8 mouse cellular contexts compared by ENCODE assay signal in genomic region chr8:109738049-109738380, GRCm38 (mm10). TPM values are rescaled to one million over a fixed set of nuclear protein-coding genes. Genes with fewer than 3 reads are reported as not detected.
DNase-seq lines count a peak whose midpoint lies in the region; ATAC-seq and TF ChIP-seq lines count a peak whose summit lies in the region.

No protein-coding gene starts in this region.

- DNase-seq in spleen, adult 2 months (ENCODE audit: low read depth in 1 of 2, low spot score in 2 of 2) = no peak
- DNase-seq in spleen, adult 18-20 months = no peak
- DNase-seq in liver, embryonic 13.5 days = no peak
- no peak for DNase-seq in embryo, embryonic 10 days (ENCODE audit: low spot score)
- no peak for DNase-seq in adrenal gland, adult 18-20 months (ENCODE audit: low spot score in 2 of 2)
- DNase-seq in thymus, postnatal 0 days (ENCODE audit: low spot score) = no peak

- H3K4me1 ChIP-seq in erythroblast, embryonic 14.5 days (ENCODE audit: control insufficient read depth) = peaks cover 18% of the 10 kb centered on the region
- peaks cover 4% of the 10 kb centered on the region; the same call in 1 of the 2 replicates for H3K4me1 ChIP-seq in spleen, adult 2 months (ENCODE audit: control insufficient read depth, insufficient read depth, insufficient read length)
- peaks cover 19% of the 10 kb centered on the region for H3K4me1 ChIP-seq in liver, embryonic 13.5 days (replicated peaks)

- peak overlapping the region; percentile 94 for H3K4me2 ChIP-seq in liver, embryonic 13.5 days

- TF ChIP-seq POLR2A in spleen, adult 2 months (IDR thresholded peaks at IDR 0.05; ENCODE audit: low read depth, low read length) = no peak

- peak overlapping the region; percentile 97 for H3K4me3 ChIP-seq in erythroblast, embryonic 14.5 days (replicated peaks)
- H3K4me3 ChIP-seq in spleen, adult 2 months (ENCODE audit: extremely low read depth, insufficient read depth, insufficient read length) = 0 out of 2 replicates have a peak overlapping the region, but pooled peaks have one; percentile 78
- H3K4me3 ChIP-seq in liver, embryonic 13.5 days (replicated peaks) = peak overlapping the region; percentile 100

- no peaks in the 10 kb centered on the region for H3K27me3 ChIP-seq in erythroblast, embryonic 14.5 days (ENCODE audit: control insufficient read depth)
- H3K27me3 ChIP-seq in spleen, adult 2 months (ENCODE audit: control insufficient read depth, insufficient read depth, low read length) = no peaks in the 10 kb centered on the region
- no peaks in the 10 kb centered on the region for H3K27me3 ChIP-seq in liver, embryonic 13.5 days

- no peak overlapping the region for H3K27ac ChIP-seq in spleen, adult 2 months (ENCODE audit: insufficient read depth, low read length)
- H3K27ac ChIP-seq in liver, embryonic 13.5 days = no peak overlapping the region

- ATAC-seq in erythroblast, adult 5-6 weeks (replicated peaks; ENCODE audit: low FRiP score, poor library complexity, severe bottlenecking) = no peak
- ATAC-seq in liver, embryonic 13.5 days (ENCODE audit: low read depth) = no peak

- TF ChIP-seq CTCF in spleen, adult 2 months (IDR thresholded peaks at IDR 0.05; ENCODE audit: extremely low read depth, insufficient read depth, insufficient read length, insufficient replicate concordance) = no peak

- H3K9me3 ChIP-seq in erythroblast, embryonic 14.5 days (ENCODE audit: control insufficient read depth, low read length) = no peaks in the 10 kb centered on the region
- no peaks in the 10 kb centered on the region for H3K9me3 ChIP-seq in liver, embryonic 13.5 days (replicated peaks)

- H3K36me3 ChIP-seq in erythroblast, embryonic 14.5 days (ENCODE audit: control insufficient read depth) = peaks cover 22% of the 10 kb centered on the region
- peaks cover 6% of the 10 kb centered on the region for H3K36me3 ChIP-seq in spleen, adult 2 months (ENCODE audit: control insufficient read depth, insufficient read depth, low read length)
- H3K36me3 ChIP-seq in liver, embryonic 13.5 days = peaks cover 18% of the 10 kb centered on the region

- peak overlapping the region; percentile 96; the same call in 1 of the 2 replicates for H3K9ac ChIP-seq in liver, embryonic 13.5 days

- 84% methylated on average over 1 of the region's 1 CpGs for WGBS in spleen, adult 2 months
- WGBS in liver, embryonic 13.5 days (ENCODE audit: insufficient replicate concordance) = 78% methylated on average over 1 of the region's 1 CpGs

RNA-seq across cellular contexts. Expression of gene Atxn1l, which starts 0.5 kb away (rescaled TPM):
- polyA plus RNA-seq in erythroblast, embryonic 14.5 days (2012) = 1.3 TPM in 2 replicates
- 1.3 and 5.6 TPM in 2 replicates for total RNA-seq in erythroblast, adult 5-6 weeks (2015; ENCODE audit: low replicate concordance)
- 3.5 and 4.3 TPM in 2 replicates for total RNA-seq in erythroblast, adult 5-6 weeks (2017; ENCODE audit: low replicate concordance)
- 7.8 and 20.8 TPM in 2 replicates for polyA plus RNA-seq in spleen, adult 2 months (2012; rRNA removed)
- 2.9 and 3.0 TPM in 2 replicates for polyA plus RNA-seq in liver, embryonic 13.5 days (2015; fragmentation: Nextera tagmentation; extraction: Ambion mirVana)
- total RNA-seq in adrenal gland, adult 18-20 months (2021) = 10 to 100 TPM; 36.1 to 41.2 TPM
- 4.0 and 4.5 TPM in 2 replicates for polyA plus RNA-seq in thymus, postnatal 0 days (2015; fragmentation: Nextera tagmentation; extraction: Ambion mirVana)

RNA-seq across cellular contexts. Expression of gene Zfp821, which starts 32.7 kb away (rescaled TPM):
- polyA plus RNA-seq in erythroblast, embryonic 14.5 days (2012) = 2.2 and 2.5 TPM in 2 replicates
- total RNA-seq in erythroblast, adult 5-6 weeks (2015; ENCODE audit: low replicate concordance) = 1.7 and 5.9 TPM in 2 replicates
- 9.6 and 12.0 TPM in 2 replicates for total RNA-seq in erythroblast, adult 5-6 weeks (2017; ENCODE audit: low replicate concordance)
- polyA plus RNA-seq in spleen, adult 2 months (2012; rRNA removed) = 5.1 and 7.6 TPM in 2 replicates
- polyA plus RNA-seq in liver, embryonic 13.5 days (2015; fragmentation: Nextera tagmentation; extraction: Ambion mirVana) = 5.4 and 6.0 TPM in 2 replicates
- 1 to 10 TPM; 7.7 to 8.2 TPM for total RNA-seq in adrenal gland, adult 18-20 months (2021)
- polyA plus RNA-seq in thymus, postnatal 0 days (2015; fragmentation: Nextera tagmentation; extraction: Ambion mirVana) = 12.8 and 13.5 TPM in 2 replicates

RNA-seq across cellular contexts. Expression of gene Ap1g1, which starts 40.3 kb away (rescaled TPM):
- 0.16 and 0.26 TPM in 2 replicates for polyA plus RNA-seq in erythroblast, embryonic 14.5 days (2012)
- total RNA-seq in erythroblast, adult 5-6 weeks (2015; ENCODE audit: low replicate concordance) = 35.7 and 85.7 TPM in 2 replicates
- total RNA-seq in erythroblast, adult 5-6 weeks (2017; ENCODE audit: low replicate concordance) = 26.2 and 55.2 TPM in 2 replicates
- polyA plus RNA-seq in spleen, adult 2 months (2012; rRNA removed) = 15.9 and 16.5 TPM in 2 replicates
- 13.4 and 18.5 TPM in 2 replicates for polyA plus RNA-seq in liver, embryonic 13.5 days (2015; fragmentation: Nextera tagmentation; extraction: Ambion mirVana)
- 10 to 100 TPM; 81.8 to 90.5 TPM for total RNA-seq in adrenal gland, adult 18-20 months (2021)
- polyA plus RNA-seq in thymus, postnatal 0 days (2015; fragmentation: Nextera tagmentation; extraction: Ambion mirVana) = 26.3 and 28.2 TPM in 2 replicates

RNA-seq across cellular contexts. Expression of gene Ist1, which starts 45.0 kb away (rescaled TPM):
- 0.78 and 0.93 TPM in 2 replicates for polyA plus RNA-seq in erythroblast, embryonic 14.5 days (2012)
- 34.6 and 41.8 TPM in 2 replicates for total RNA-seq in erythroblast, adult 5-6 weeks (2015; ENCODE audit: low replicate concordance)
- total RNA-seq in erythroblast, adult 5-6 weeks (2017; ENCODE audit: low replicate concordance) = 38.2 and 45.8 TPM in 2 replicates
- 23.5 and 26.3 TPM in 2 replicates for polyA plus RNA-seq in spleen, adult 2 months (2012; rRNA removed)
- 35.8 and 44.2 TPM in 2 replicates for polyA plus RNA-seq in liver, embryonic 13.5 days (2015; fragmentation: Nextera tagmentation; extraction: Ambion mirVana)
- 10 to 100 TPM; 96.5 to 99.1 TPM for total RNA-seq in adrenal gland, adult 18-20 months (2021)
- 113 TPM in 2 replicates for polyA plus RNA-seq in thymus, postnatal 0 days (2015; fragmentation: Nextera tagmentation; extraction: Ambion mirVana)

Comparison
In these comparisons a context has a peak if more than half of its experiments do, and no peak if none do; other contexts are left out.
1. RNA of gene Ap1g1, which starts 40.3 kb away (polyA plus RNA-seq): 26.3 to 28.2 TPM in thymus, postnatal 0 days, 15.9 to 16.5 TPM in spleen, adult 2 months and 13.4 to 18.5 TPM in liver, embryonic 13.5 days; 0.16 to 0.26 TPM in erythroblast, embryonic 14.5 days; every median in the first group is over 10 times any median in the second.
2. Peak in every context shown above with its lines, with median percentiles within 50 percentile points of each other: H3K4me3 ChIP-seq.